Mouse (Mus musculus) E14TG2a.4 (cell line): ENCODE measurements around the gene Trim10.
"Not testable (repeated sequence)": the region's sequence is repeated elsewhere in the genome, so short reads cannot be mapped to it uniquely, and the experiment has no call there.

ENCODE experiments used
- CTCF ChIP-seq: conservative IDR thresholded peaks from 2 replicates; pipeline ENCODE4 v1.5.1; 2014; ENCODE audit warnings: low read length
- POU5F1 ChIP-seq: IDR thresholded peaks from 2 replicates; pipeline ENCODE4 v1.6.1; 2014; ENCODE audit warnings: low read length, borderline replicate concordance

DNA sequence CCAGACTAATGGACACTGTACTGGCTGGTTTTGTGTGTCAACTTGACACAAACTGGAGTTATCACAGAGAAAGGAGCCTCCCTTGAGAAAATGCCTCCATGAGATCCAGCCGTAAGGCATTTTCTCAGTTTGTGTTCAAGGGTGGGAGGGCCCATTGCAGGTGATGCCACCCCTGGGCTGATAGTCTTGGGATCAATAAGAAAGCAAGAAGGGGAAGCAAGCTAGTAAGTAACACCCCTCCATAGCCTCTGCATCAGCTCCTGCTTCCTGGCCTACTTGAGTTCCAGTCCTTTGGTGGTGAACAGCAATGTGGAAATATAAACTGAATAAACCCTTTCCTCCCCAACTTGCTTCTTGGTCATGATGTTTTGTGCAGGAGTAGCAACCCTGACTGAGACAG is 22.1 kb downstream of the Trim10 start:
- not testable (repeated sequence) for TF ChIP-seq CTCF, POU5F1
